Mouse (Mus musculus) bone marrow macrophage, adult 2 months (primary cell): ENCODE measurements around the gene Ddx24. TPM values are rescaled to one million over a fixed set of nuclear protein-coding genes. Genes with fewer than 3 reads are reported as not detected.

ENCODE experiments used
- H3K27ac ChIP-seq: 2 replicates; pipeline ENCODE4 v1.5.1; 2012; ENCODE audit warnings: low read depth, low read length; ENCODE audit not compliant: insufficient read depth
- H3K4me1 ChIP-seq: 2 replicates; pipeline ENCODE4 v1.6.1; 2012; ENCODE audit warnings: low read length; ENCODE audit not compliant: control insufficient read depth, insufficient read depth
- H3K4me3 ChIP-seq: 2 replicates; pipeline ENCODE4 v1.5.1; 2012; ENCODE audit warnings: mild to moderate bottlenecking, low read length, moderate library complexity; ENCODE audit not compliant: insufficient read depth
- CTCF ChIP-seq: IDR thresholded peaks from 2 replicates; pipeline ENCODE4 v1.5.1; 2012; ENCODE audit warnings: low read depth, mild to moderate bottlenecking, low read length, moderate library complexity
- POLR2A ChIP-seq: IDR thresholded peaks from 2 replicates; pipeline ENCODE4 v1.6.1; 2012; ENCODE audit warnings: mild to moderate bottlenecking, low read depth, low read length, borderline replicate concordance
- polyA plus RNA-seq: library from polyadenylated mRNA; stranded (reverse); fragments of >200 nt; gene quantifications from 2 replicates; pipeline ENCODE4 v1.2.4, GENCODE M21; 2012; ENCODE audit not compliant: missing spikeins, insufficient read depth, insufficient read length

The Ddx24 gene
- polyA plus RNA-seq, 1 experiment = 58.7 TPM

- peaks cover 2% of the 10 kb centered on the region; the same call in 1 of the 2 replicates for H3K4me1 ChIP-seq
- no peak for TF ChIP-seq POLR2A
- TF ChIP-seq CTCF = no peak
- no peak overlapping the region for H3K27ac ChIP-seq
- H3K4me3 ChIP-seq = no peak overlapping the region
Observed at GRCm38 (mm10) chr12:103370861-103371260, 54.8 kb downstream of the Ddx24 start.

- no peak for TF ChIP-seq CTCF
- no peak for TF ChIP-seq POLR2A
- H3K4me1 ChIP-seq = peaks cover 2% of the 10 kb centered on the region; the same call in 1 of the 2 replicates
- H3K4me3 ChIP-seq = no peak overlapping the region
- H3K27ac ChIP-seq = no peak overlapping the region
Observed at GRCm38 (mm10) chr12:103368777-103369176, 56.9 kb downstream of the Ddx24 start.

DNA sequence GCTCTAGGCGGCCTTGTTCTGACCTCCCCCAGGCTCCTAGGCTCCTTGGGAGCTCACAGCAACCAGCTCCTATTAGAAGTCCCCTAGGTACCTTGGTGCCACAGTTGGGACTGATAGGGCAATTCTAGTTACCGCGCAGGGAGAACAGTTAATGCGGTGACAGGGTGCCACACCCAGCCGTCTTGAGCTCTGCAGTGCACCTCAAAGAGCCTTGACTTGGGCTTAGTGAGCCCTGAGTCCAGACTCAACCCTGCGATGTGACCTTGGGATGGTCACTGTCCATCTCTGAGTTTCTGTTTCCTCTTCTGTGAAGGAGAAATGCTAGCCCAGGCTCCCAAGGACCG lies 57.3 kb downstream of the Ddx24 start:
- H3K27ac ChIP-seq = no peak overlapping the region
- TF ChIP-seq CTCF (no peak), POLR2A (no peak)
- H3K4me3 ChIP-seq = no peak overlapping the region
- peaks cover 2% of the 10 kb centered on the region; the same call in 1 of the 2 replicates for H3K4me1 ChIP-seq

DNA sequence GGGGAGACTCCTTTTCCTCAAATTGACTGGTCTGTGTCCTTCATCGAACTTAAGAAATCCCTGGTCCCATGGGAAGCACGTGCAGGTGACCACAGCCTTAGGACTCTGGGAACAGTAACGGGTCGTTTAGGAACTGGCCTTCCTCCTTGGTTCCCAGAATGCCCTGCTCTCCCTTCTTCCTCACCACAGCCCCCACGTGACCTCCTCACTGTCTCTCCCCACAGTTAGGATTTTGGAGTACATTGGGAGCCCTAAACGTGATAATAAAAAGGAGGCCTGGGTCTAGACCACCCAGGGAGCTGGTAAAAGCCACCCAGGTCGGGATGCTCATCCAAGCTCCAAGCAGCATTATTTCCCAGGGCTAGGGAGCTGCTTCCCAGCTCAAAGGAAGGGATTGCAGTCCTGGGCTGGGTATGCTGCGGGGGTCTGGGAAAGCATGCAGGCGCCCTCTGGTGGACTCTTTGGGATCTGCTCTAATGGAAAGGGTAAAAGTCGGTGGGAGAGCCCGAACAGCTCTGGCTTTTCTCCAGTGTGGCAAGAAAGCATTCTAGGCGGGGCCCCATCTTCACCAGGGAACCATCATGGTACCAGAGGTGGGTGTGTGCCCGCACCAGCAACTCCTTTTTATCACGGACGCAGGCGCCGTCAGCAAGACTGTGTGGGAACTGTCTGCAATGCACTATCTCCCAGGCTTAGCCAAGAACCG lies 57.9 kb downstream of the Ddx24 start:
- no peak overlapping the region for H3K4me3 ChIP-seq
- TF ChIP-seq CTCF (peak; percentile 91), POLR2A (no peak)

GRCm38 (mm10) chr12:103367171-103367570 lies 58.5 kb downstream of the Ddx24 start:
- TF ChIP-seq POLR2A (no peak), CTCF (no peak)
- Histone ChIP-seq H3K4me1 (peaks cover 2% of the 10 kb centered on the region; the same call in 1 of the 2 replicates), H3K4me3 (no peak overlapping the region), H3K27ac (no peak overlapping the region)

More for the DNA sequence above, 57.9 kb downstream of the Ddx24 start:
- Histone ChIP-seq H3K4me1 (peaks cover 2% of the 10 kb centered on the region; the same call in 1 of the 2 replicates), H3K27ac (no peak overlapping the region)

GRCm38 (mm10) chr12:103362336-103362735 lies 63.3 kb downstream of the Ddx24 start:
- no peaks in the 10 kb centered on the region for H3K4me1 ChIP-seq
- H3K27ac ChIP-seq = no peak overlapping the region
- H3K4me3 ChIP-seq = no peak overlapping the region
- TF ChIP-seq CTCF = no peak
- no peak for TF ChIP-seq POLR2A

DNA sequence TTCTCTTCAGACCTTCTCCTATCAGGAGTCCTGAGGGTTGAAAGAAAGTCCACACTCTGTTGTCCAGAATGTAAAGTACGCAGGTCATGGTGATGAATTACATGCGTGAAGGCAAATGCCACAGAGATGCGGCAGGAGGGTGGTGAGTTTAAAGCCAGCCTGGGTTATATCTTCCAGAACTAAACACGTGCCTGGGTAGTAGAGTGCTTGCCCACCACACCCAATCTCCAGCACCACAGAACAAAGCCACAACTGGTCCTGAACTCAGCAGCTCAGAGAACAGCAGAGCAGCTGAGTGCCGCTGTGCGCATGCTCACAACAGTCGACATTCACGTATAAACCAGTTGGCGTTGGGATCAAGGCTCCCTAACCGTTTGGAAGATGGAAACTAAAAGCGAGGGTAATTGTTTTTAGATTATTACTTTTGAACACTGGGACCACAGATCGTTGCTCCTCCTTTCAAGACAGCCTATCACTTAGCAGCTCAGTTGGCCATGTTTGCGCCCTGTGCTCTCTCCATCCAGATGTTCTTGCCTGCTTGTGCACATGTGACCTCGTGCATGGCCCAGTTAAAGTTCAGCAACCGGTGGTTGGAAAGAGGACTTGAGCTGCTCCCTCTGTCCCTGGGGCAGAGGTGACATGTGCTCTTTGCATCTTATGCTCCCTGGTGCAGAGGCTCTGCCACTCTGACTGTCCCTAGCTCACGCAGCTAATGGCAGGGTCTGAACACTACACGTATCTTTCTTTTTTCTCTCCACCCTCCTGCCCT lies 63.9 kb downstream of the Ddx24 start:
- no peak overlapping the region for H3K27ac ChIP-seq
- H3K4me1 ChIP-seq = no peaks in the 10 kb centered on the region
- TF ChIP-seq POLR2A = no peak
- no peak for TF ChIP-seq CTCF
- H3K4me3 ChIP-seq = no peak overlapping the region

DNA sequence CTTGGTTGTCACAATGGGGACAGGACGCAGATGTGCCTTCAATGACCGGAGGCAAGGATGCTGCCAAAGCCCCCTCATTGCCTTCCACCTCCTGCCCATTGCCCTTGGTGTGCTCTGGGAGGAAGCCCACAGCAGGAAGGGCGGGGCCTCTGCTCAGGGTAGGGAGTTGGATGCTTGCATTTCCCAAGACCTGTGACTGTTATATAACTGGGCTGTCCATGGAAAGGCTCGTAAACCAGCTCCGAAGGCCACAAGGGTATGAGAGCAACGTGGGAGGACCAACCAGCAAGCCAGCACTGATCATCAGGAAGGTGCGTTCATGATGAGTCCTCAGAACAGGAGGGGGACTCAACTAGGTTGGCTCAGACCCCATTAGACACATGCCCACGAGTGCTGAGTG lies 64.8 kb downstream of the Ddx24 start:
- no peak for TF ChIP-seq POLR2A
- no peak for TF ChIP-seq CTCF
- H3K4me1 ChIP-seq = no peaks in the 10 kb centered on the region
- no peak overlapping the region for H3K27ac ChIP-seq
- H3K4me3 ChIP-seq = no peak overlapping the region

DNA sequence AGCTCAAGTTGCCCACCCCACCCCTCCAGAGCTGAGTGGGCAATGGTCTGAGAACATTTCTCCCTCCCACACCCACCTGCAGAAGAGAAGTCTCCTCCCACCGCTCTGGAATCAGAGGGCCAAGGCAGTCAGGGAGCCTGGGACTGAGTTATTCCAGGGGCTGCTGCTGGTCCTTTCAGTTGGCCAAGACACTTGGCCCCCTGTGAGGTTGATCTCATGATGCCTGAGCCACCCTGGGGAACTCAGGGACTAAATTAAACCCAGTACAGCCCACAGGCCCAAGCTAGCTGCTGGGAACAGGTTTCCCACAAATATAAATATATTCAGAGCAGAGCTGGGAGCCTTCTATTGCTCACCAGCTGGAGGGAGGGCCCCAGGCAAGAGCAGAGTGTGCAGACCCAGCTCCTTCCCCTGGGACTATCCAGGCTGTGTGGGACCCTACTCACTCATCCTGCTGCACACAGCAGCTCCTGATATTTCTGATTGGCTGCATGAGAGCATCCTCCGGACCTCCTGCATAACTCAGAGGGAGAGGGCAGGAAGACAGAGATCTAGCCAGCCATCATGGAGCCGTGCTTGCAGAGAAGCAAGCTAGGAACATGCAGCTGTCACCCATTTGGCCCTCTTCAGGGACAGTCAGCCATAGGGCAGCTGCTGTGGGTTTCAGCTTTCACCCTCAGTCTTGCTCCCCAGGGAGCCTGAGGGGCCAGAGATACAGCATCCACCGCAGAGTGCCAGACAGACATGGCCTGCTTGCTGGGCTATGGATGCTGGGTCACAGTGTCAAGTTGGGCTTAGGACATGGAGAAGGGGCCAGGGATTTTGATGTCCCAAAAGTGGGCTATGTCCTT lies 66.5 kb downstream of the Ddx24 start:
- TF ChIP-seq POLR2A (no peak), CTCF (no peak)
- no peak overlapping the region for H3K4me3 ChIP-seq
- no peaks in the 10 kb centered on the region for H3K4me1 ChIP-seq
- H3K27ac ChIP-seq = no peak overlapping the region

GRCm38 (mm10) chr12:103358216-103358615 lies 67.4 kb downstream of the Ddx24 start:
- TF ChIP-seq CTCF (no peak), POLR2A (no peak)
- H3K4me3 ChIP-seq = no peak overlapping the region
- no peak overlapping the region for H3K27ac ChIP-seq
- H3K4me1 ChIP-seq = no peaks in the 10 kb centered on the region

Other genes with a start within 250 kb of the Ddx24 start
- gene Prima1, start 183.7 kb downstream of the Ddx24 start, polyA plus RNA-seq = not detected in 2 replicates
- gene Fam181a, start 114.9 kb downstream of the Ddx24 start, polyA plus RNA-seq = not detected in 2 replicates
- gene Asb2, start 69.8 kb downstream of the Ddx24 start, polyA plus RNA-seq = 2.1 TPM in 2 replicates
- gene Otub2, start 37.1 kb downstream of the Ddx24 start, polyA plus RNA-seq = 3.8 and 5.6 TPM in 2 replicates
- gene 9330161L09Rik, start 18.0 kb downstream of the Ddx24 start, polyA plus RNA-seq = 1.9 TPM in 1 of 2 replicates, not detected in the other
- gene Ifi27, start 8.4 kb upstream of the Ddx24 start, polyA plus RNA-seq = 93.3 and 100 TPM in 2 replicates
- 1,008 and 1,016 TPM in 2 replicates for gene Ifi27l2a, start 17.9 kb upstream of the Ddx24 start, polyA plus RNA-seq
- gene Ifi27l2b, start 31.4 kb upstream of the Ddx24 start, polyA plus RNA-seq = not detected in 2 replicates
- 0.49 TPM in 1 of 2 replicates, not detected in the other for gene Ppp4r4, start 106.5 kb upstream of the Ddx24 start, polyA plus RNA-seq
- not detected in 2 replicates for gene Serpina10, start 205.6 kb upstream of the Ddx24 start, polyA plus RNA-seq
- not detected in 2 replicates for gene Serpina6, start 231.4 kb upstream of the Ddx24 start, polyA plus RNA-seq